Mouse (Mus musculus) forebrain, embryonic 14.5 days (tissue): ENCODE measurements around the gene Rhbdl1. TPM values are rescaled to one million over a fixed set of nuclear protein-coding genes. Genes with fewer than 3 reads are reported as not detected.
A peak's percentile ranks its signal among the peaks of the same experiment; 100 is the strongest.

ENCODE experiments used
- ATAC-seq: fragments of 200-750 bp; cut with Nextera tagmentation; 2 replicates; pipeline ENCODE4 v1.8.0; 2017; ENCODE audit warnings: mild to moderate bottlenecking, moderate library complexity
- DNase-seq: peaks from one replicate; pipeline ENCODE4 v3.0.0-alpha.2; 2015; ENCODE audit warnings: low spot score
- H3K27ac ChIP-seq: fragments of 300-500 bp; sonication (generic); 2 replicates; pipeline ENCODE4 v1.5.1; 2014; ENCODE audit warnings: low read depth, mild to moderate bottlenecking, control low read depth, low read length, moderate library complexity
- H3K27me3 ChIP-seq: fragments of 300-500 bp; sonication (generic); replicated peaks from 2 replicates; pipeline ENCODE4 v1.6.1; 2014; ENCODE audit warnings: low read length, control low read depth, mixed read lengths; ENCODE audit not compliant: control insufficient read depth, insufficient read depth
- H3K36me3 ChIP-seq: fragments of 300-500 bp; sonication (generic); 2 replicates; pipeline ENCODE4 v1.6.1; 2014; ENCODE audit warnings: low read length, control low read depth; ENCODE audit not compliant: control insufficient read depth, insufficient read depth
- H3K4me1 ChIP-seq: fragments of 300-500 bp; sonication (generic); 2 replicates; pipeline ENCODE4 v1.6.1; 2014; ENCODE audit warnings: antibody characterized with exemption, low read length, control low read depth; ENCODE audit not compliant: control insufficient read depth, insufficient read depth
- H3K4me2 ChIP-seq: fragments of 300-500 bp; sonication (generic); 2 replicates; pipeline ENCODE4 v1.6.1; 2014; ENCODE audit warnings: mild to moderate bottlenecking, control low read depth, low read length
- H3K4me3 ChIP-seq: fragments of 300-500 bp; sonication (generic); 2 replicates; pipeline ENCODE4 v1.5.1; 2014; ENCODE audit warnings: low read depth, low read length, control low read depth
- H3K9ac ChIP-seq: fragments of 300-500 bp; sonication (generic); 2 replicates; pipeline ENCODE4 v1.6.1; 2014; ENCODE audit warnings: mild to moderate bottlenecking, low read length, control low read depth, moderate library complexity
- H3K9me3 ChIP-seq: fragments of 300-500 bp; sonication (generic); replicated peaks from 2 replicates; pipeline ENCODE4 v1.6.1; 2016; ENCODE audit warnings: low read length, control low read depth, mixed read lengths; ENCODE audit not compliant: control insufficient read depth
- WGBS: fragments of 180-500 bp; shearing (Covaris S2); extraction: QIAGEN DNeasy Blood & Tissue Kit; methylation state at CpG from one replicate; pipeline ENCODE4 v1.1.7; 2014; 5-methylcytosine and 5-hydroxymethylcytosine counted together
- polyA plus RNA-seq: library from polyadenylated mRNA; unstranded; fragments of >200 nt; fragmentation: Nextera tagmentation; extraction: Ambion mirVana; gene quantifications from 2 replicates; pipeline ENCODE4 v1.2.1, GENCODE M21; 2014

Gene Rhbdl1
- polyA plus RNA-seq, 1 experiment from 2014 or later, result 35.4 TPM

DNA sequence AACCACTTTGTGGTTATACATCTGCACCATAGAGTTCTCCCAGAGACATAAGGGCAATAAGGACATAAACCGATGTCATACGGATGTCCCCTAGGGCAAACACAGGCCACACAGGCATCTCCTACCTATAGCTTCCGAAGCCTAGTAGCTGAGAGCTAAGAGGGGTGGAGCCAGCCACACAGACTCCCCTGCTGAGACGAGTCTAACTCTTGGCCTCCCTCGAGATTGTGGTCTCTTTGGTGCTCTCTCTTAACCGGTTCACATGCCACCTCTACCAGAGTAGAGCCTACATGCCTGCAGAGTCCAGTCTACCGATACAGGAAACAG is 30.4 kb upstream of the Rhbdl1 start:
- H3K4me3 ChIP-seq, result peak overlapping the region; percentile 62
- H3K4me2 ChIP-seq, result peak overlapping the region; percentile 99
- no peak overlapping the region for H3K27ac ChIP-seq
- 13% methylated on average over 7 of the region's 7 CpGs for WGBS
- H3K9ac ChIP-seq, result peak overlapping the region; percentile 69
- ATAC-seq, result no peak
- H3K4me1 ChIP-seq, result peaks cover 6% of the 10 kb centered on the region; the same call in 1 of the 2 replicates
- H3K9me3 ChIP-seq, result no peaks in the 10 kb centered on the region
- DNase-seq, result no peak
- no peaks in the 10 kb centered on the region for H3K27me3 ChIP-seq
- no peaks in the 10 kb centered on the region for H3K36me3 ChIP-seq

DNA sequence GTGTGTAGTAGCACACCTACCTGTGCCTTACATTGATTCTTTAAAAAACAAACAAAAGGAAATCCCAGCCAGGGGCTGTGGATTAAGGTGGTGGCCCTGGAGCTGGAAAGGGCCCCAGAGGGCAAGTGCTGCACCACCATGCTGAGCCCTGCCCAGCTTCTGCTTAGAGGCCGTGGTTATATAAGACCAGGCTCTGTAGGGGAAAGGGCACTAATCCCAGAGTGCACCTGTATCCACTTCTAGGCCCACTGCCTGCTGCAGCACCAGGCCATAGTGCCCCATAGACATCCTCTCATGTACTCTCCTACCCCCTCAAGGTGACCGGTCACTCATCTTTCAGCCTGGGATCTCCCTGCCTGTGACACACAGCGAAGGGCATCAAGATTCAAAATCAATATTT is 29.1 kb upstream of the Rhbdl1 start:
- Histone ChIP-seq H3K4me2 (no peak overlapping the region), H3K27me3 (no peaks in the 10 kb centered on the region), H3K9ac (no peak overlapping the region), H3K36me3 (no peaks in the 10 kb centered on the region), H3K9me3 (no peaks in the 10 kb centered on the region), H3K4me3 (no peak overlapping the region), H3K4me1 (peaks cover 10% of the 10 kb centered on the region; the same call in 1 of the 2 replicates), H3K27ac (no peak overlapping the region)
- 88% methylated on average over 3 of the region's 3 CpGs for WGBS
- ATAC-seq (no peak), DNase-seq (no peak)

DNA sequence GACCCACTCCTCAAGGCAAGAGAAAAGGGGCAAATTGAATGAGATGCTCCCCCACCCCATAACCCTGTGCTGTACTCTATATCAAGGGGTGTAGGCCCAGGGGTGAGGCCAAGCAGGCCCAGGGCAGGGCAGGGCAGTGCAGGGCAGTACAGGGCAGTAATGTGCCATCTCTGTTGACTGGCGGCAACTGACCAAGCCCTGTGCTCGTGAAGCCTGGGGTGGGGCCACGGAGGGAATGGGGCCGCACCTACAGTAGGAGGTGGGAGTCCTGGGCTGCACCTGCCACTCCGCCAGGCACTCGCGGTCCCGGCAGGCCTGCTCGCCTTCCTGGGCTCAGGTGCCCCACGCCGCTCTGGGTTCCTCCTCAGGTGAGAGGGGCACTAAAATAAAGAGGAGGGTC is 28.2 kb upstream of the Rhbdl1 start:
- Histone ChIP-seq H3K27ac (no peak overlapping the region), H3K4me2 (no peak overlapping the region), H3K4me3 (no peak overlapping the region), H3K36me3 (no peaks in the 10 kb centered on the region), H3K27me3 (no peaks in the 10 kb centered on the region), H3K9me3 (no peaks in the 10 kb centered on the region), H3K9ac (no peak overlapping the region), H3K4me1 (peaks cover 16% of the 10 kb centered on the region)
- DNase-seq, result no peak
- WGBS, result 90% methylated on average over 11 of the region's 11 CpGs
- no peak for ATAC-seq

DNA sequence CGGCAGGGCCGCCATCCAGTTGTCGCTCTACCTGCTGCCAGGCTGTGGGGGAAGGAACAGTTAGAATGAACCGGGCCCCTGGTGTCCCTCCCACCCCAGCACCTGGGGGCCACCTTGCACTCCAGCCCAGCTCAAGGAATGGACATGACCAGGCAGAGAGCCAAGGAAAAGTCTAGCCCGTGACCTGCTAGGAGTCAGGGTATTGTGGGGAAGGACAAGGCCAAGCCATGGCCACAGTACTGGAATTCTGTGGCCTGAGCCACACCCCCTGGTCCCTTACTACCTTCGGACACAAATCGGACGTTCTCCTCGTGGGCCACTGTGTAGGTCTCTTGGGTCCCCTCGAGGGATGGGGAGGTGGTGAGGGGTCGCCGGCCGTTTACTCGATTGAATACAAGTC is 27.2 kb upstream of the Rhbdl1 start:
- Histone ChIP-seq H3K36me3 (no peaks in the 10 kb centered on the region), H3K27me3 (no peaks in the 10 kb centered on the region), H3K27ac (no peak overlapping the region), H3K4me1 (peaks cover 17% of the 10 kb centered on the region), H3K4me2 (no peak overlapping the region), H3K9ac (no peak overlapping the region), H3K9me3 (no peaks in the 10 kb centered on the region), H3K4me3 (no peak overlapping the region)
- ATAC-seq (no peak), DNase-seq (no peak)
- 93% methylated on average over 14 of the region's 14 CpGs for WGBS

GRCm38 (mm10) chr17:25863681-25864080 is 26.6 kb upstream of the Rhbdl1 start:
- H3K4me3 ChIP-seq, result no peak overlapping the region
- no peak overlapping the region for H3K9ac ChIP-seq
- H3K9me3 ChIP-seq, result no peaks in the 10 kb centered on the region
- no peaks in the 10 kb centered on the region for H3K27me3 ChIP-seq
- no peak for DNase-seq
- peaks cover 17% of the 10 kb centered on the region for H3K4me1 ChIP-seq
- no peaks in the 10 kb centered on the region for H3K36me3 ChIP-seq
- WGBS, result 92% methylated on average over 6 of the region's 6 CpGs
- ATAC-seq, result no peak
- no peak overlapping the region for H3K4me2 ChIP-seq
- H3K27ac ChIP-seq, result no peak overlapping the region

DNA sequence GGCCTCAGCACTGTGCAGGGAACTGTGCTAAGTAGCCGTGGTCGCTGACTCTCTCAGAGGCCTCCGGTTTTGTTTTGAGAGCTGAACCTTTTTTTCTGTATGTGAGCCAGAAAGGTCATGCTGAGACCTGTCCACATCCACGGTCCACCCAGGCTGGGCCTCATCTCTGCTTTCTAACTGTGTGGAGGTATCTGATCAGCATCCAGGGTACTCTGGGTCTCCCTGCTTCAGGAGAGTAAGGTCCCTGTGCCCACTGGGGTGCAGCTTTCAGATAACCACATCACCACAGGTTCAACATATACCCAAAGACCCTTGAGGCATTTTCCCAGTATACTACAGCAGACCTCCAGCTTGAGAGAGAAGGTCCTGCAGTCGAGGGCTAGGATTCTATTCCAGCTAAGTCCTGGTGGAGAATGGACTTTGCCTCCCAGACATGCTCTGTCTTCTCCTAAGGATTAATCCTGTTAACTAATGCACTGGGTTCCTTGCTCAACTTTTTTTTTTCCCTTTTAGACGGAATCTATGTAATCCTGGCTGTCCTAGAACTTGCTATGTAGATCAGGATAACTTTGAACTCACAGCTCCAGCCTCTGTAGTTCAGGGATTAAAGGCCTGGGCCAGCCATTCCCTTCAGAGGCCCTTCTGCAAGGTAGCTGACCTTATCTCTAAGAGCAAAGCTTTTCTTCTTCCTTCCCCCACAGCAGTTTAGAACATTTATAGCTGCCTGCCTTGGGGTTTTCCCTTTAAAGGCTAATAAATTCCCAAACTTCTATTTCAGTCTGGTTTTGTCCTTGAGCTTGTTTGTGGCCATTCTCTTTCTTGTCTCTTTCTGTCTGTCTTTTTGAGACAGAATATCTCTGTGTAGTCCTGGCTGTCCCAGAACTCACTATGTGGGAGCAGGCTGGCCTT is 24.9 kb upstream of the Rhbdl1 start:
- peak; percentile 19; the same call in 1 of the 2 replicates for ATAC-seq
- no peak for DNase-seq
- 10% methylated on average over 6 of the region's 6 CpGs for WGBS

GRCm38 (mm10) chr17:25860832-25861703 is 24.0 kb upstream of the Rhbdl1 start, which contains the start of gene Wdr90:
Wdr90 (minus strand) TSS chr17:25861501.
- WGBS, result 3% methylated on average over 64 of the region's 65 CpGs
- ATAC-seq (peak; percentile 97), DNase-seq (peak; percentile 97)
- H3K27ac ChIP-seq, result peak within 1 kb of the TSS; percentile 79
- H3K36me3 ChIP-seq, result no peaks in the 10 kb centered on the region
- H3K27me3 ChIP-seq, result no peaks in the 10 kb centered on the region
- peak within 1 kb of the TSS; percentile 84 for H3K4me2 ChIP-seq
- H3K4me3 ChIP-seq, result peak within 1 kb of the TSS; percentile 60
- peaks cover 11% of the 10 kb centered on the region for H3K4me1 ChIP-seq
- peak within 1 kb of the TSS; percentile 82 for H3K9ac ChIP-seq
- no peaks in the 10 kb centered on the region for H3K9me3 ChIP-seq

More for the DNA sequence above, 24.9 kb upstream of the Rhbdl1 start:
- H3K27me3 ChIP-seq, result no peaks in the 10 kb centered on the region
- no peaks in the 10 kb centered on the region for H3K9me3 ChIP-seq
- H3K4me1 ChIP-seq, result peaks cover 11% of the 10 kb centered on the region
- peak overlapping the region; percentile 82 for H3K9ac ChIP-seq
- no peaks in the 10 kb centered on the region for H3K36me3 ChIP-seq
- H3K4me3 ChIP-seq, result peak overlapping the region; percentile 60
- peak overlapping the region; percentile 84 for H3K4me2 ChIP-seq
- peak overlapping the region; percentile 79 for H3K27ac ChIP-seq

DNA sequence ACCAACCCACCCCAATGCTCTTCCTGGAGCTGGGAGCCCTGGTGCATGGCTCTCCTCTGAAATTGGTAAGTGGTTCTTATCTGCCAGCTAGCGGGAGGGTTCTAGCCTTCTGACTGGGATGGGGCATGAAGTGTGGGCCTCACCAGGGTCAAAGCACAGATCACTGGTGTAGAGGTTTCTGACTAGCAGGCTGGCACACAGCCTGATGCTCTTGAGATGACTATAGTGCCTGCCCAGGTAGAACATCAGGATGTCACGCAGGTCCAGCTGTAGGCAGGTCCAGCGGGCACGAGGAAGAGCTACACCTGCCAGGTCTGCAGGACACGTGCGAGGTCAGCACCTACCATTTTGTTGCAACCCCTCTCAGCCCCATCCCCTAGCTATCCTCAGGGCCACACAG is 23.1 kb upstream of the Rhbdl1 start:
- ATAC-seq (no peak), DNase-seq (no peak)
- Histone ChIP-seq H3K9me3 (no peaks in the 10 kb centered on the region), H3K9ac (peak overlapping the region; percentile 82), H3K27ac (no peak overlapping the region), H3K4me2 (peak overlapping the region; percentile 84), H3K27me3 (no peaks in the 10 kb centered on the region), H3K36me3 (no peaks in the 10 kb centered on the region), H3K4me1 (peaks cover 11% of the 10 kb centered on the region), H3K4me3 (no peak overlapping the region)
- WGBS, result 91% methylated on average over 6 of the region's 6 CpGs
